Mouse (Mus musculus): Measurements from ENCODE around the gene Mapk11. TPM values are rescaled to one million over a fixed set of nuclear protein-coding genes. Genes with fewer than 3 reads are reported as not detected.

Gene Mapk11
- polyA plus RNA-seq, 1 experiment from 2014 or later: 12.7 TPM

- H3K27me3 ChIP-seq (ENCODE audit: control insufficient read depth, insufficient read depth, low read length): peaks cover 36% of the 10 kb centered on the region
- H3K9ac ChIP-seq (replicated peaks; ENCODE audit: low read length): no peak overlapping the region
- ATAC-seq (replicated peaks; ENCODE audit: insufficient number of reproducible peaks, low FRiP score, low TSS enrichment, low read depth) (no peak), DNase-seq (ENCODE audit: low spot score) (no peak)
- no peaks in the 10 kb centered on the region; the same call in none of the 2 replicates for H3K4me1 ChIP-seq (ENCODE audit: control insufficient read depth, insufficient read depth, low read length)
- peak overlapping the region; percentile 57; the same call in 1 of the 2 replicates for H3K4me2 ChIP-seq (ENCODE audit: low read depth, low read length)
- no peaks in the 10 kb centered on the region for H3K9me3 ChIP-seq (replicated peaks; ENCODE audit: control insufficient read depth, low read length)
- H3K36me3 ChIP-seq (replicated peaks; ENCODE audit: control insufficient read depth, insufficient read depth, low read depth, low read length): no peaks in the 10 kb centered on the region
- WGBS: 70% methylated on average over 24 of the region's 24 CpGs
- H3K4me3 ChIP-seq (ENCODE audit: low read depth, low read length): no peak overlapping the region; the same call in 1 of the 2 replicates
- H3K27ac ChIP-seq (replicated peaks; ENCODE audit: low read depth, low read length): no peak overlapping the region
Observed at GRCm38 (mm10) chr15:89145813-89146350, 3.5 kb downstream of the Mapk11 start.

- peaks cover 39% of the 10 kb centered on the region for H3K27me3 ChIP-seq (ENCODE audit: control insufficient read depth, insufficient read depth, low read length)
- ATAC-seq (replicated peaks; ENCODE audit: insufficient number of reproducible peaks, low FRiP score, low TSS enrichment, low read depth): no peak
- H3K9ac ChIP-seq (replicated peaks; ENCODE audit: low read length): no peak overlapping the region
- no peaks in the 10 kb centered on the region for H3K36me3 ChIP-seq (replicated peaks; ENCODE audit: control insufficient read depth, insufficient read depth, low read depth, low read length)
- no peaks in the 10 kb centered on the region for H3K9me3 ChIP-seq (replicated peaks; ENCODE audit: control insufficient read depth, low read length)
- DNase-seq (ENCODE audit: low spot score): no peak
- peaks cover under 1% of the 10 kb centered on the region for H3K4me1 ChIP-seq (ENCODE audit: control insufficient read depth, insufficient read depth, low read length)
- no peak overlapping the region for H3K4me3 ChIP-seq (ENCODE audit: low read depth, low read length)
- H3K4me2 ChIP-seq (ENCODE audit: low read depth, low read length): no peak overlapping the region
- WGBS: 87% methylated on average over 11 of the region's 11 CpGs
- H3K27ac ChIP-seq (replicated peaks; ENCODE audit: low read depth, low read length): no peak overlapping the region
Observed at GRCm38 (mm10) chr15:89144965-89145364, 4.5 kb downstream of the Mapk11 start.

GRCm38 (mm10) chr15:89143134-89143533 lies 6.3 kb downstream of the Mapk11 start:
- Histone ChIP-seq H3K4me2 (ENCODE audit: low read depth, low read length) (no peak overlapping the region), H3K27me3 (ENCODE audit: control insufficient read depth, insufficient read depth, low read length) (peaks cover 36% of the 10 kb centered on the region), H3K9me3 (replicated peaks; ENCODE audit: control insufficient read depth, low read length) (no peaks in the 10 kb centered on the region), H3K36me3 (replicated peaks; ENCODE audit: control insufficient read depth, insufficient read depth, low read depth, low read length) (no peaks in the 10 kb centered on the region), H3K4me1 (ENCODE audit: control insufficient read depth, insufficient read depth, low read length) (peaks cover 3% of the 10 kb centered on the region), H3K9ac (replicated peaks; ENCODE audit: low read length) (no peak overlapping the region), H3K4me3 (ENCODE audit: low read depth, low read length) (no peak overlapping the region), H3K27ac (replicated peaks; ENCODE audit: low read depth, low read length) (no peak overlapping the region)
- WGBS: 69% methylated on average over 2 of the region's 2 CpGs
- DNase-seq (ENCODE audit: low spot score) (no peak), ATAC-seq (replicated peaks; ENCODE audit: insufficient number of reproducible peaks, low FRiP score, low TSS enrichment, low read depth) (no peak)

GRCm38 (mm10) chr15:89141905-89142304 lies 7.5 kb downstream of the Mapk11 start:
- H3K27ac ChIP-seq (replicated peaks; ENCODE audit: low read depth, low read length): no peak overlapping the region
- H3K36me3 ChIP-seq (replicated peaks; ENCODE audit: control insufficient read depth, insufficient read depth, low read depth, low read length): no peaks in the 10 kb centered on the region
- peaks cover 3% of the 10 kb centered on the region for H3K4me1 ChIP-seq (ENCODE audit: control insufficient read depth, insufficient read depth, low read length)
- 55% methylated on average over 4 of the region's 4 CpGs for WGBS
- ATAC-seq (replicated peaks; ENCODE audit: insufficient number of reproducible peaks, low FRiP score, low TSS enrichment, low read depth): no peak
- no peaks in the 10 kb centered on the region for H3K9me3 ChIP-seq (replicated peaks; ENCODE audit: control insufficient read depth, low read length)
- H3K4me2 ChIP-seq (ENCODE audit: low read depth, low read length): no peak overlapping the region
- peaks cover 25% of the 10 kb centered on the region for H3K27me3 ChIP-seq (ENCODE audit: control insufficient read depth, insufficient read depth, low read length)
- DNase-seq (ENCODE audit: low spot score): no peak
- no peak overlapping the region for H3K9ac ChIP-seq (replicated peaks; ENCODE audit: low read length)
- no peak overlapping the region for H3K4me3 ChIP-seq (ENCODE audit: low read depth, low read length)

GRCm38 (mm10) chr15:89141443-89141842 lies 8.0 kb downstream of the Mapk11 start:
- Histone ChIP-seq H3K4me2 (ENCODE audit: low read depth, low read length) (no peak overlapping the region), H3K27ac (replicated peaks; ENCODE audit: low read depth, low read length) (no peak overlapping the region), H3K9me3 (replicated peaks; ENCODE audit: control insufficient read depth, low read length) (no peaks in the 10 kb centered on the region), H3K36me3 (replicated peaks; ENCODE audit: control insufficient read depth, insufficient read depth, low read depth, low read length) (no peaks in the 10 kb centered on the region), H3K27me3 (ENCODE audit: control insufficient read depth, insufficient read depth, low read length) (peaks cover 24% of the 10 kb centered on the region), H3K9ac (replicated peaks; ENCODE audit: low read length) (no peak overlapping the region), H3K4me3 (ENCODE audit: low read depth, low read length) (no peak overlapping the region), H3K4me1 (ENCODE audit: control insufficient read depth, insufficient read depth, low read length) (peaks cover 3% of the 10 kb centered on the region)
- ATAC-seq (replicated peaks; ENCODE audit: insufficient number of reproducible peaks, low FRiP score, low TSS enrichment, low read depth) (0 out of 2 replicates have a peak, but pooled peaks have one; percentile 5), DNase-seq (ENCODE audit: low spot score) (peak; percentile 29)
- 33% methylated on average over 5 of the region's 5 CpGs for WGBS

DNA sequence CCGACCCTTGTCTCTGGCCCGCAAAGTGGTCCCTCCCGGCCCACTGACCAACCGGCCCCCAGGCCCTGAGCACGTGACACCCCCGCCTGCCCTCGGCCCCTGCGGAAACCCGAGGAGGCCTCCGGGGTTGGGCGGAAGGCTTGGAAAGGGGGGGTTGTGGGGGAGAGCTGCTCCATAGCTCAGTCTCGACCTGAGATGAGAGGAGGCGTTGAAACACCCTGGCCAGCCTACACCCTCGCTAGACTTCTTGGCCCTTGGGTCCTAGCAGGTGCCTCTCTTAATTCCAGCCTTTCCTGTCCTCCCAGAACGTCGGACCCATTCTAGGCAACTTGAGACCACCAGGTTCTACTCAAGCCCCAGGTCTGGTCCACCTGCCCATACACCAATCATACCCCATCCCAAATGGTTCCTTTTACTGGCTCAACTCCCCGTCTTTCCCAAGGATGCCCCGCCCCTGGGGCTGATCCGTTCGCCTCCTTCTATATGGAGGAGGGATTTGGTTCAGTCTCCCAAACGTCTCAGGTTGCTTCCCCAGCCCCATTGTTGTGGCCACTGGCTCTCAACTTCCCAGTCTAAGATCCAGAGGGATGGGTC lies 8.7 kb downstream of the Mapk11 start, which contains the start of gene Mapk12:
TSS of gene Mapk12 (minus strand) at position 45 of the 594 bp plus-strand sequence.
- no peaks in the 10 kb centered on the region for H3K9me3 ChIP-seq (replicated peaks; ENCODE audit: control insufficient read depth, low read length)
- peaks cover 20% of the 10 kb centered on the region for H3K27me3 ChIP-seq (ENCODE audit: control insufficient read depth, insufficient read depth, low read length)
- DNase-seq (ENCODE audit: low spot score) (peak; percentile 61), ATAC-seq (replicated peaks; ENCODE audit: insufficient number of reproducible peaks, low FRiP score, low TSS enrichment, low read depth) (peak; percentile 71)
- no peaks in the 10 kb centered on the region for H3K36me3 ChIP-seq (replicated peaks; ENCODE audit: control insufficient read depth, insufficient read depth, low read depth, low read length)
- peak within 1 kb of the TSS; percentile 67 for H3K9ac ChIP-seq (replicated peaks; ENCODE audit: low read length)
- H3K4me1 ChIP-seq (ENCODE audit: control insufficient read depth, insufficient read depth, low read length): peaks cover 3% of the 10 kb centered on the region
- H3K4me2 ChIP-seq (ENCODE audit: low read depth, low read length): peak within 1 kb of the TSS; percentile 98
- WGBS: under 1% methylated on average over 21 of the region's 21 CpGs
- peak within 1 kb of the TSS; percentile 52 for H3K4me3 ChIP-seq (ENCODE audit: low read depth, low read length)
- H3K27ac ChIP-seq (replicated peaks; ENCODE audit: low read depth, low read length): peak within 1 kb of the TSS; percentile 47; the same call in 1 of the 2 replicates

DNA sequence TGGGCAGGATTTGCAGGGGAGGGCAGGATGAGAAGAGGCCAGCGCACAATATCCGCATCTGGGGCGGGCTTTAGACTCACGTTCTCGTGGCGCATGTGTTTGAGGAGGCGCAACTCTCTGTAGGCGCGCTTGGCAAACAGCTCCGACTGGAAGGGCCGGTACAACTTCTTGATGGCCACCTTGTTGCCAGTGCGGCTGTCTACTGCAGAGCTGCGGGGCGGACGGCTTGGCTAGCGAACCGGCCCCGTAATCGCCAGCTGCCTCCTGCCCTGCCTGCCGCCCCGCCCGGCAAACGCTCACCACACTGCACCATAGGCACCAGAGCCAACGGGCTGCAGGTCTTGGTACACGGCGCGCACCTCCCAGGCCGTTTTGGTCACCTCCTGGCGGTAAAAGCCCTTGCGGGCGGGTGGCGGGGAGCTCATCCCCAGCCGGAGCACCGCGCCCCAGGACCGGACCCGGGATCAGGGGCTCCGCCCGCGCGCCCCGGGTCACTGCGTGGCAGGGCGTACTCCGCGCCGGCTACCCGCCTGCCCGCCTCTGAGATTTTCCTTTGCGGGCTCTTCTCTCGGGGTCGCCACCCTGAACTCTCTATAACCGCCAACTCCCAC lies 9.3 kb downstream of the Mapk11 start:
- peak overlapping the region; percentile 47; the same call in 1 of the 2 replicates for H3K27ac ChIP-seq (replicated peaks; ENCODE audit: low read depth, low read length)
- ATAC-seq (replicated peaks; ENCODE audit: insufficient number of reproducible peaks, low FRiP score, low TSS enrichment, low read depth): peak; percentile 21; the same call in 1 of the 2 replicates
- peak overlapping the region; percentile 52 for H3K4me3 ChIP-seq (ENCODE audit: low read depth, low read length)
- peak overlapping the region; percentile 67 for H3K9ac ChIP-seq (replicated peaks; ENCODE audit: low read length)
- H3K4me1 ChIP-seq (ENCODE audit: control insufficient read depth, insufficient read depth, low read length): peaks cover 3% of the 10 kb centered on the region
- peaks cover 17% of the 10 kb centered on the region for H3K27me3 ChIP-seq (ENCODE audit: control insufficient read depth, insufficient read depth, low read length)
- H3K4me2 ChIP-seq (ENCODE audit: low read depth, low read length): peak overlapping the region; percentile 98
- H3K36me3 ChIP-seq (replicated peaks; ENCODE audit: control insufficient read depth, insufficient read depth, low read depth, low read length): no peaks in the 10 kb centered on the region
- peak; percentile 58 for DNase-seq (ENCODE audit: low spot score)
- under 1% methylated on average over 38 of the region's 53 CpGs for WGBS
- H3K9me3 ChIP-seq (replicated peaks; ENCODE audit: control insufficient read depth, low read length): no peaks in the 10 kb centered on the region

- Histone ChIP-seq H3K4me3 (ENCODE audit: low read depth, low read length) (no peak overlapping the region), H3K9me3 (replicated peaks; ENCODE audit: control insufficient read depth, low read length) (no peaks in the 10 kb centered on the region), H3K36me3 (replicated peaks; ENCODE audit: control insufficient read depth, insufficient read depth, low read depth, low read length) (no peaks in the 10 kb centered on the region), H3K4me2 (ENCODE audit: low read depth, low read length) (no peak overlapping the region), H3K4me1 (ENCODE audit: control insufficient read depth, insufficient read depth, low read length) (peaks cover 3% of the 10 kb centered on the region), H3K27me3 (ENCODE audit: control insufficient read depth, insufficient read depth, low read length) (peaks cover 17% of the 10 kb centered on the region), H3K9ac (replicated peaks; ENCODE audit: low read length) (no peak overlapping the region), H3K27ac (replicated peaks; ENCODE audit: low read depth, low read length) (no peak overlapping the region)
- DNase-seq (ENCODE audit: low spot score): no peak
- 89% methylated on average over 6 of the region's 6 CpGs for WGBS
- no peak for ATAC-seq (replicated peaks; ENCODE audit: insufficient number of reproducible peaks, low FRiP score, low TSS enrichment, low read depth)
Observed at GRCm38 (mm10) chr15:89138531-89138930, 10.9 kb downstream of the Mapk11 start.

All from embryonic facial prominence, embryonic 11.5 days (tissue).